Mouse (Mus musculus) heart, postnatal 36 days (tissue): ENCODE measurements at regions not wholly inside any gene's neighbourhood (a gene's known extent, or its start where the extent isn't known, plus 50 kb on each side); places are given as distances from the start of the nearest gene placed in this dataset.
A peak's percentile ranks its signal among the peaks of the same experiment; 100 is the strongest.

Experiments used
- DNase-seq, 2 experiments: peaks; one replicate each; pipeline ENCODE4 v3.0.0; 2021 to 2022
- intact Hi-C: fragments of 180-260 bp; cut with DNase I; formaldehyde crosslinking; loops from one replicate; pipeline ENCODE4 v1.15.1; 2025

DNA sequence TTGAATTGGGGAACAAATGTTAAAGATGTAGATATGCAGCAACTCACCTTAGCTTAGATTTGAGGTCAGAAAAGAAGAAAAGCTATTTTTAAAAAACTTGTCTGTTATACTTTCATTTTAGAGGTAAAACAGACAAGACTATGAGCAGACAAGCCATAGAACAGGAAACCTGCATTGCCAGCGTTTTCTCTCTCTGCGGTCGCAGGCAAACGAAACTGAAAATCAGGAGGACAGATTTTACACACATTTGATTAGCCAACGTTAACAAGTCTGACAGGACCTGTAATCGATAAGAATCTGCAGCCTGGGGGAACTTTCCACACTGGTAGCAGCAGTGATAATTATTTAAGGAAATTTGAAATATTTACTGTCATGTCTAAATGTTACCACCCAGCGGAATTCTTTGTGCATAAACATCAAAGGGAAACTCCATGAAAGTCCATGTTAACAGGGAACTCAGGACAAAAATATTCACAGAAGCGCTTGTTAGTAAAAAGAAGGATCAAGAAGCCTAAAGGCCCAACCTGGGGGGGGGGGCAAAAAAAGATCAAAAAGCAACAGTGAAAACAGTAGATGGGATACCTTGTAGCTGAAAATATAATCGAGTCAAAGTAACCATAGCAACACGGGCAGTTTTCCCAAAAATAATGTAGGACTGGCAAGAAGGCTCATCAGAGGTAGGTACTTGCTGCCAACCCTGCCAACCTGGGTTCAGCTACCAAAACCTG, 142.5 kb upstream of the Jmjd1c start:
- intact Hi-C loops, result no loop called here
- no peak for DNase-seq

DNA sequence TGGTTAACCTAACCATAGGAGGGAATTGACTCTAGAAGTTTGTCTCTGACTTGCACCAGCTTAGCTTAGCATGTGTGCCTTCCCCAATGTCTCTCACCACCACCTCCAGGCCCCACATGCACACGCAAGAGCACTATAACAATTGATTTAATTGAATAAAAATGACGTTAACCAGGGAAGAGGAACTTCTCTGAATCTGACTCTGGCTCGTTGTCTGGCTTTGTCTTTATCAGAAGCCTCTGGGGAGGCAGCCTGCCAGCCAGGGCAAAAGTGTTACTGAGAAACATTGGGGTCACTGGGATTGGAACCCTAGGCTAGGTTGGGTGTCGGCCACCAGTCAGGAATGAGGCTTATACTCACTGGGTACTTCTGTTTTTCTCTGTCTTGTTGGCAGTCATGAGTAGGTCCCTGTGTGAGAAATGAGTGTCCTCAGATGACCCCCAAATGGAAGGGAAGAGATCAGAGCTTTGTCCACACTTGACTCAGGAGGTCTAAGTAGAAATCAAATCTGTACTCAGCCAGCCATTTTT, 141.9 kb upstream of the Jmjd1c start:
- peak; percentile 48 to 52 for DNase-seq
- intact Hi-C loops, result no loop called here

DNA sequence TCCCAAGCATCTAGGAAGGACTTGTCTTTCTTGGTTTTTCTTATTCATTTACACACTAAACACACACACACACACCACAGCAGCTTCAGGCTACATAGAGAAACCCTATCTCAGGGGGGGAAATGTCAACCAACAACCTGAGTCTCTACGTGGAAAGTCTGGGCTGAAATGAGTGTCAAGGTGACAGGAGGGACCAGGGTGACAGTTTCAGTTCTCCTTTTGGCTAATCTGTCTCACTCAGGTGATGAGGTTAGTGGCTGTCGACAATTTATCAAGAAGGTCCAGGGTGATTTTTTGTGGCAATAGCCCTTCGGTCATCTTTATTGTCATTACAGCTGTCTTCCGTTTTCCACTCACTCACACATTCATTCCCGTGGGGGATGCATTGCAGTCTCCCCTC, 140.5 kb upstream of the Jmjd1c start:
- intact Hi-C loops, result no loop called here

DNA sequence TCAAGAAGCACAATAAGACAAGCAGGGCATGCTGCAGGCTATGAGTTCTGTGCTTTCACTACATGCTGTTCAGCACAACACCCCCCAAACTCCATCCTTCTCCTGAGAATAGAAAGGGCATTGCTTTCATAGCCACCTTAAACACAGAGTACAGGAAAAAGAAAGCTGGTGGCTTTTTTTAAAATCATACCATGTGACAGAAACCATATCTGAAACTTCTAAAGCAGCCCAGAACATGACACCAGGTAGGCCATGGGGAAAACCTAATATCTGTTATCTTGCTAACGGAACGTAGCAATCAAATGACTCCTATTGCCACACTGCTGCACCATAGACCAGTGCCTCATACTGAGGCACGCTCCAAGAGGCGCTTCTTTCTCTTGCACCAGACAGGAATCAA, 139.3 kb upstream of the Jmjd1c start:
- intact Hi-C loops, result no loop called here
- DNase-seq, result no peak

More for the DNA sequence above, 140.5 kb upstream of the Jmjd1c start:
- no peak for DNase-seq

DNA sequence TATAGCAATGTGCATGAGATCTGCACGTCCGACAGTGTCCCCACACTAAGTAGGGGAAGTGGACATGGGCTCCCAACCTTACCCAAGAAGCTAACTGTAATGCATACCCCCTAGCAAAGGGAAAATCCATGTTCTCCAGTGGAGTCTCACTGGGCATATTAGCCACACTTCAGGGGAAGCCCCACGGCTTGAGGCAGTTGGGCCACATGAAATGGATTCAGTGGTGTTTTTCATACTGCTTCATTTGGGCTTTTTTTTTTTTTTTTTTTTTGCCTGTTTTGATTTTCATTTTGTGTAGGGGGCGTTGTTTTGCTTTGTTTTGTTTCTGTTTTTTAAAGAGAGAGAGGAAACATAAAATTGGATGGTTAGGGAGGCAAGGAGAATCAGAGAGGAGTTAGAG, 138.6 kb upstream of the Jmjd1c start:
- no peak for DNase-seq
- intact Hi-C loops, result no loop called here
